Mouse (Mus musculus): ENCODE measurements around the gene Aipl1.

DNA sequence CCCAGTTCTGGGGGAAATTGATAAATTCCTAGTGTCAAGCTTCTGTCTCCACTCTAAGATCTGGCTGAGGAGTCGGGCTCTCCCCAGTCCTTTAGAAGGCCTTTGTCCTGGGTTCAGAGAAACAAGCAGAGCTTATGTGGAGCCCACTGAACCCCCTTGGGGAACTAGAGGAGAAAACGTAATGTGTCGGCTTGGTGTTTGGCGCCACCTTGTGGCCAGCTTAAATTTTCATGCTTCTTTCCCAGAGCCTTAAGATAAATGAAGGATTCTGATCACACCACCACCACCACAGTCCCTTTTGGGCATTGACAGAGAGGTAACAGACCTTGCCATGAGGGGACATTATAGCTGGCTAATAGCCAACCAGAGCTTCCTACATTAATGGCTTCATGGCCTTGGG lies 687 bp upstream of the Aipl1 start:
- TF ChIP-seq TBP (conservative IDR thresholded peaks at IDR 0.05; ENCODE audit: low read depth, low read length) (no peak), ZNF384 (IDR thresholded peaks at IDR 0.05; ENCODE audit: low read depth, low read length) (no peak), POLR2A (IDR thresholded peaks at IDR 0.05; ENCODE audit: low read depth, low read length) (no peak)

All from CH12.LX (cell line).